Mouse (Mus musculus): ENCODE measurements at regions not wholly inside any gene's neighbourhood (a gene's known extent, or its start where the extent isn't known, plus 50 kb on each side); places are given as distances from the start of the nearest gene placed in this dataset.

DNA sequence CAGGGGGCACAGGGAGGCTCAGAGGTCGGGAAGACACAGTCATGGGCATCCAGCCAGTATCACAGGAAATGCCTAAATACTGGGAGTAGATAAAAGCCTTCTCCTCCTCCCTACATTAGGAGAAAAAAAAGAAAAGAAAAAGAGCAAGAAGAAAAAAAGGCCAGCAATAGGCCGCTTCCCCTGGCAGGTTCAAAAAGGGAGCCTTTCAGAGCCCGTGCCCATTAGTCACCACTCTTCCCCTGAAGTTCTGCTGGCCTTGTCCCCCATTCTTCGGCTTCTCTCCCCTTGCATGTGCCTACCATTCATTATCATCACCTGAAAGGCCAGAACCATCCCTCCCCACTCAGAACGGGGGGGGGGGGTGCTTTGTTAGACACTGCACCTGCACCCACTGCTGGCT is 144.5 kb upstream of the Tbx3 start:
- no peak for DNase-seq

DNA sequence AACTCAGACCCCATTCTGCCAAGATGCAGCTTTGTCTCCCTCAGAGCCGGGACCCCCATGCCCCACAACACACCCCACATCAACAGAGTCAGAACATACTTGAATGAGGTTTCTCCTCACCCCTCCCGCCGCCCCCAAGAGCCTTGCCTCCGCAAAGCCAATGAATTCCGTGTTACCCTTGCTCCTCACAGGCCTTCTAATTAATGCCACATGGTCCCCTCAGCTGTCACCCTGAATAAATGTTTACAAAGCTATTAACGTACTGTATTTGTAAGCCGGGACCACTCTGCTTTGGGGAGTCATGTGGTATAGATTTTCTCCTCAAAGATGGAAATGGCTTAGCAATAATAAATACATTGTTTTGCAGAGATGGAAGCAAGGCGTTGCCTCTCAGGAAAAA is 140.5 kb upstream of the Tbx3 start:
- DNase-seq: no peak

DNA sequence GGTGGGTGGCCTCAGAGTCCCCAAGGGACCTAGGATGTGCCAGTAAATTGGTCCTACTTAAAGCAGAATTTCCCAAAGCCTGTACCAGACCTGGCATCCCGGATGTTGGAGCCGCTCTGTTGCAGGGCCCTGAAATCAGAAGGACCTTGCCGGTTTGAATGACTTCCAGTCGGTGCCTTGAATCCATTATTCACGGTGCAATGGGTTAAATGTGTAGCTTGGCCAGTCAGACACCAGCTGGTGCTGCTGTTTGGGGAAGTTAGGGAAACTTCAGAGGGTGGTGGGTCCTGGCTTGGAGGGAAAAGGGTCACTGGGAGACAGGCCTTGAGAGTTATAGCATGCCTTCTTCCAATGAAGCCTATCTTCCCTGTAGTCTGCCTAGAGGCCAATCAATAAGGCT is 135.5 kb upstream of the Tbx3 start:
- DNase-seq: no peak

DNA sequence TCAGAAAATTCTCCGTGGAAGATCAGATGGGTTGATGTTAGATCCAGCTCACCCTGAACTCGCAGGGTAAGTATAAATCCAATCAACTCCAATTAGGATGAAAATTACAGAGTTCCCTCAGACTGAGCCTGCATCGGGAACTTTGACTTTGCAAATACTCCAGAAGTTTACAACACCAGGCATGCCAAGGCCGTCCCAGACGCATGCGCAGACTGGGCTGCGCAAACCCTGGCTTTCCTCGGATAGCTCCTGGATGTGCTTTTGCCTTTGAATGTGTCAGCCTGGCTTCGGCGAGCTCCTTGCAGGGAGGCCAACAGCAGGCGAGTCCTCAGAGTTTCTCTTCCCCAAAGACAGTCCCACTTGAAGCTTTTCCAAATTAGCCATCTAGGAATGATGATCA is 127.6 kb upstream of the Tbx3 start:
- DNase-seq: no peak

DNA sequence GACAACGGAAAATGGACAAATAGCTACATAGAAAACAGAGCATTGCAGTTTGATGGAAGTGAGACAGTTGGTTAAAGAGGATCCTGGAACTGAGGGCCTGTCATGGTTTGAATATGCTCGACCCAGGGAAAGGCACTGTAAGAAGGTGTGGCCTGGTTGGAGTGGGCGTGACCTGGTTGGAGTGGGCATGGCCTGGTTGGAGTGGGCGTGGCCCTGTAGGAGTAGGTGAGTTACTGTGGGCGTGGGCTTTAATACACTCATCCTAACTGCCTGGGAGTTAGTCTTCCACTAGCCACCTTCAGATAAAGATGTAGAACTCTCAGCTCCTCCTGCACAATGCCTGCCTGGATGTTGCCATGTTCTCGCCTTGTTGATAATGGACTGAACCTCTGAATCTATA is 126.8 kb upstream of the Tbx3 start:
- no peak for DNase-seq

DNA sequence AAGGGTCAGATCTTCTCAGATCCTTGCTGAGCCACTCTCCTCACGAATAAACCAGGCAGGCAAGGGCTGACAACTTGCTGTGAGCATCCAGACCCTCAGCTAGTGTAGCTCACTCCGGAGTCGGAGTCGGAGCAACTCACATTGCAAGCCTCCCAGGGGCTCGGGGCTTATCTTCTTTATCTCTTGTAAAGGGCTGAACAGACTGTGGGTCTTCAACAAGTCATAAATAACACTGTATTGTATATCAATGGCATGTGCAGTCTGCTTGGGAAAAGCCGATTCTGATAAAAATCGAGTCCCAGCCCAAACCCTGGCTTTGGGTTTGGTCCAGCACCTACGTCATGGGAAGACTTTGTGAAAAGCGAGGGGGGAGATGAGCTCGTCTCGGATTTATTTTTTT is 125.8 kb upstream of the Tbx3 start:
- no peak for DNase-seq

DNA sequence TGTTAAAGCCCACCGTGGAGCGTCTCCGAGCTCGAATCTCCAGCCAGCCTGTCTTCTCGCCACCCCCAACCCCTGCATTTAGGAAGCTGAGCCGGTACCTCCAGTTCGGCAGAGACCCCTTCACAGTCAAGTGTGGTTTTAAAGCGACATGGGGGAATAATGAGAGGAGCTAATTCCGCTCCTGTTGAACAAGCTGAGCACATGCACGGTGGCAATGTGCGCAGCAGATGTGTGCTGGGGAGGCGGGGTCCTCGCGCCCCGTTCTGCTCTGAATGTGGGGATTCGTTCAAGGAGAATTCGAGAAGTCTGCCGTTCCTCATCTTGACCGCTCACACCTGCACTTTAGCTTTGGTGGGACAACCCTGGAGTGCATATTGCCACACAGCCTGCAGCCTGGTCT is 123.4 kb upstream of the Tbx3 start:
- DNase-seq: no peak

DNA sequence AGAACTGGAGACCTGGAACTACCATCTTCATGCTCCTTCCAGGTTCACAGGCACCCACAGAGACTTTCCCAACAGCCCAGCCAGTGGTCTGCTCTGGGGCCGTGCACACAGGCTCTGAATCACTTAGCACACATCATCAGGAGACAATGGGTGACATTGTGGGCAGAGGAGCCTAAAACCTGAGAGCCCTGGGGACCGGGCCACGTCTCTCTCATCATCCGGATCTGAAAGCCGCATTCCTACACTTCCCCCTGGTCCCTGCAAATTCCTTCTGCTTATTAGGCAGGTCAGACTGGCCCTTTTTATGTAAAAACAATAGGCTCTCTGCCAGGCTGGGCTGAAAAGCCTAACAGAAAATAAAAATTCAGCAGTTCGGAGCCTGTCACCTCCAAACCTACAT is 119.6 kb upstream of the Tbx3 start:
- DNase-seq: no peak

DNA sequence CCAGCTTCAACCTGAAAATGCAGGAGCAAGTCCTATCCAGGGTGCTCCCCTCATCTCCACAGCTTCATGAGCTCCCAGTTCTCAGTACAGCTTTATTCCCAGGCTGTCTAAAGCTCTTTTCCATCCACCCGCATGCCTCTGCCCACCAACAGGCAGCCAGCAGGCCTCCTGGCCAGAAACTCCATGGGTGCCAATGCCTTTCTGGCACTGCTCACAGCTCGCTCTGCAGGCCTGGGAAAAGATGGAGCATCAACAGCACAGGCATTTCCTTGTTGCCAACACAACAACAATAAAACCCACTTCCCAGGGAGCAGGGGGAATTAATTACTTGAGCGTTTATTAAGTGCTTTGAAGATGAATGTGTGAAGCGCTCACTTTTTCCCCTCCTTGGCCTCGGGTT is 117.0 kb upstream of the Tbx3 start:
- peak in 1 of 2 experiments; percentile 27 for DNase-seq

DNA sequence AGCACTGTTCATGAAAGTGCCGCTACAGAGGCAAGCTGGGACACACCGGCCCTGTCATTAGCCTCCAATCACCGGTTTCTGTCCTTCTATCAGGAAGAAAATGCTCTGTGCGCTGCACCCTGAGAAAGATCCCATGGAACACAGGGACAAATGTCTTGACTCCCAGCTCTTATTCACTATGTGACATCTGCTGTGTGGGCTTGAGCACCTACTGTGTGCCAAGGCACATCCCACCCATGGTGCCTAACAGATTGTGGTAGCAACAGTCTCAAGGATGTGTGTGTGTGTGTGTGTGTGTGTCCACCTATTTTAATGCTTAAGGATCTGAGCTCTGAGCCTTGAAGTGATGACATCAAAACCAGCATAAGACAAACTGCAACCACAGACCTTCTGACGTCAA is 113.4 kb upstream of the Tbx3 start:
- no peak for DNase-seq

DNA sequence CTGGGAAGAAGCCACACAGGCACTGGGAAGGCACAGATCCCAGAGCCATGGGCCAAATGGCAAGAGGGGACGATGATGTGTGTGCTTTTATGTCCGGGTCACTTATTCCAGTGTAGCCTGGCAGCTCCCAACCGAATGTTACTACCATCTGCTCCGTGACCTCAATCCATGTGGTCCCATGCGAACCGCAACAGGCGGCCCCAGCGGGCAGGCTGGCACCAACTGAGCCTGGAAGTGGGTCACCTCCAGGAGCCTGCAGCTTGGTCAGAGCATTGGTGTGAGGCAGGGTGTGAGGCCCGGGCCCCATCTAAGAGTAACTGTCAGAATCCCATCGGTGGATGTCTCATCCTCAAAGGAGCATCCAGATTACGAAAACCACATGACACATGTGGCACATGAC is 110.8 kb upstream of the Tbx3 start:
- peak; percentile 27 to 35 for DNase-seq

DNA sequence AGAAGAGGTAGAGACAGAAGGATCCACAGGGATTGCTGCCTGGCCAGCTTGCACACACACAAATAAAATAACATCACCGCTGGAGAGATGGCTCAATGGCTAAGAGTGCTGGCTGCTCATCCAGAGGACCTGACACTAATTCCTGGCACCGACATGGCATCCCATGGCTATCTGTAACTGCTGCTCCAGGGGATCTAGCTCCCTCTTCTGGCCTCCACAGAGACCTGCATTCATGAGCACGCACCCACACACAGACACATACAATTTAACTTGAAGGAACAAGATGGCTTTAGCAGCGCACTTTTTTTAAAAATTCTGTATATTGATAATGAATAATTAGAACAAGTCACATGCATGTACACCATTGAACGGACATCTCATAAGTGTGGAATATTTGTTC is 110.1 kb upstream of the Tbx3 start:
- no peak for DNase-seq

DNA sequence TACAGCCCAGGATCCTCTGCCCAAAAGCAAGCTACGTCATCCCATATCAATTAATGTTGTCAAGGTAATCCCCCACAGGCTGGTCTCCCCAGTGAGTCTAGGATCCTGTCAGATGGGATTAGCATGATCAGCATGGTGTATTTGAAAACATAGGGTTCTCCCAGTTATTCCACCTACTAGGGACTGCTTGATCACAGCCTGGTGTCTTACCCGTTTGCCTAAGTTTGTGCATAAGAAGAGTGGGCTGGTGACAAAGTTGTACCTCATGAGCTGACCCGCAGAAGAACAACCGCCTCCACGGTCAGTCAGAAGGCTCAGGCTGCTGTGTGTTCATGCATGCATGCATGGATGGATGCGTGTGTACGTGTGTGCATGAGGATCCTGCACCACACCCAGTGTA is 108.9 kb upstream of the Tbx3 start:
- DNase-seq: no peak

DNA sequence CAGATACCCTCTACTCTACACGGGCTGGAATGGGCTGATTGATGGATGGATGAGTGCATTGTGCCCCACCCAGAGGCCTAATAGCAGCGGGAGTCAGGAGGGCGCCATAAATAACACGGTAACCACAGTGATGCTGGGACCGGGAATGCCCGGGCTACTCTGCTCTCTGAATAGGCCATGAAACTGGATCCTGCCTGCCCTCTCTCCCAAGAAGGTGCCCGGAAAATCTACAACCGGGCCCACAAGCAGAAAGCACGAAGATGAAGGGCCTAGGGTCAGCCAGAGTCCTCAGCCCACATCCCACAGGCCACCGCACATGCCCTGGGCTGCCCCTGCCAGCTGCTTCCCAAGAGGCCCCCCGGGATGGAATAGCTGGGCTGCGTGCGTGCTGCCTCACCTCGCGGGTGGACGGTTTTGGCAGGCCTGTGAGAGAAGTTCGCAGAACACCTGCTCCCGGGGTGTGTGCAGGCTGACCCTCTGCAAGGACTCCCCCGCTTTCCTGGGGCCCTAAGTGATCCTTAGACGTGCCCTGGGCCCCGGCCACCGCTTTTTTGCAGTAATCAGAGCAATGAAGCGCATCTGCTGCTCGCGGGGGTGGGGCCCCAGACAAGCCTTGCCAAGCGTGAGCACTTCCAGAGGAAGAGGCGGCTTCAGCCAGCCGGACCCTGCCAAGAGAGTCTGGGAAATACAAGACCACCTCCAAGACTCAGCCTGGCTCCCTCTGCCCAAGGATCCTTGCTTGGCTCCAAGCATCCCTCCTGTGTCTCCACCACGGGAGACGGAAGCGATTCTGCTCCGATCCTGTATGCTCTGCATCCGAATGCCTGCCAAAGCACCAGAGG is 106.7 kb upstream of the Tbx3 start:
- peak; percentile 21 to 24 for DNase-seq

DNA sequence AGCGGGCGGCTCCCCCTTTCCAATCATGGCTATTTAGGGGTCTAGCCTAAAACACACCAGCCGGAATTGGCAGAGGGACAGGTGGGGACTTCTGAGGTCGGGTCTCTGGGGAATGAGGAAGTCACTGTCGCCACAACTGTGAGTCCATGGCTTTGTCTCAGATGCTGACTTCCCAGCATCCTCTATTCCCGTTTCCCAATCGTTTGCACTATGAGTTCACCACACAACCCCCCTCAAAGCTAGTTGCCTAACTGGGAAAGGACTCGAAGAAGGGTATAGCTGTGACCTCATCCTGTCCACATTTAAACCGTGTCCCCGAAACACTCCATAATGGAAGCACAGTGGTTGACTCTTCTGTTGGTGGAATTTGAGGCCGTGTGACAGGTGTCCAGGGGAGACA is 102.8 kb upstream of the Tbx3 start:
- no peak for DNase-seq

DNA sequence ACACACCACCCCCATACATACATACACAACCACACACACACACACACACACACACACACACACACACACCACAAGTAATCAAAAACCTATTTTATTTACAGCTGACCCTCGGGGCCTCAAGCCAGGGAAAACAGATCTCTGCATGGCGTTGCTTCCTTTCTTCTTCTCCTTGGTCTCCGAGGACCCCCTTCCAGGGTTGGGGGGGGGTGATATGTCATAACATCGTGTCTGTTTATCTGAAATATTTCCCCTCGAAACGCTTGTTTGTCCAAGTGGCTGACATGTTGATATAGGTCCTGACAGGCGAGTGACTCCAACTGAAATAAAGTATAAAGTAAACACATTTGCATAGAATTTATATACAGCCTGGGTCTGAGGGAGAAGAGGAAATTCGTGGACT is 100.4 kb upstream of the Tbx3 start:
- DNase-seq: no peak

DNA sequence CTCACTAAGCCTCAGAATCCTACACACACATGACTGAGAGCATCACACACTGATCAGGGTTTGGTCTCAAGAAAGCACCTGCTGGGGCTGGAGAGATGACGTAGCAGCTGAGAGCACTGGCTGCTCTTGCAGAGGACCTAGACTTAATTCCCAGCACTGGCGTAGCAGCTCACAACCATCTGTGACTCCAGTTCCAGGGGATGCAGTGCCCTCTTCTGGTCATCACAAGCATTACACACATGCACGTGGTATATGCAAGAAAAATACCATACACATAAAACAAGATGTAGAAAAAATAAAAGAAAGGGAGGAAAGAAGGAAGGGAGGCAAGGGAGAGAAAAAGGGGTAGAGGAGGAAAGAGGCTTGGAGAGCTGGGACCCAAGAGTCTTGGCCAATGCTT is 98.8 kb upstream of the Tbx3 start:
- DNase-seq: no peak

DNA sequence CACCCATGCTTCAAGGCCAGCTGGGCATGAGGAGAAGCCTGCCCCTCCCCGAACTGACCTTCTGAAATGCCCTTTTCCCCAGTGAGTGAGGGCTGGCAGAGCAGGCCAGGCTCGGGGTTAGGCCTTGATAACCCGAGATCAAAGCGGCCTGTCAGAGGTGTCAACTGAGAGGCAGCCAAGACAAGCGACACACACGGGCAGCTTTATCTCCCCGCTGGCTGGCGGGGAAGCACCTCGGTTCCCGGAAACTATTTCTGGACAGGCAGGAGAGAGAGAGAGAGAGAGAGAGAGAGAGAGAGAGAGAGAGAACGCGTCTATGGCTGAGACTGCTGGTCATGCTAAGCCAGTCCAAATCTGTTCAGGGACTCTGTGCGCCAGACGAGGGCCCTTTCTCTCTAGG is 95.3 kb upstream of the Tbx3 start:
- DNase-seq: no peak

DNA sequence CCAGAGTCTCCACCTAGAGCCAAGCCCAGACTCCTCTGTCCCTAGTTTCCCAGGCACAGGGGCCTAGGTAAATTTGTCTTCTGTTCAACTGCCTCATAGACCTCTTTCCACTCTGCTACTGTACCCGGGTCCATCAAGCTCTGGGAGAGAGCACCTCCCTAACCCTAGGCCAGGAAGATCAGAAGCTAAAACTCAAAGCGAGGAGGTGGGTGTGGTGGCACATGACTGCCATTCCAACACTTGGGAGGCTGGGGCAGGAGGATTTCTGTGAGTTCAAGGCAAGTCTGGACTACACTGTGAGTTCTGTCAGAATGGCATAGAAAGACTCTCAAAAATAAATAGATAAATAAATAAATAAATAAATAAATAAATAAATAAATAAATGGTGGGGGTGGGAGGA is 91.2 kb upstream of the Tbx3 start:
- DNase-seq: no peak

DNA sequence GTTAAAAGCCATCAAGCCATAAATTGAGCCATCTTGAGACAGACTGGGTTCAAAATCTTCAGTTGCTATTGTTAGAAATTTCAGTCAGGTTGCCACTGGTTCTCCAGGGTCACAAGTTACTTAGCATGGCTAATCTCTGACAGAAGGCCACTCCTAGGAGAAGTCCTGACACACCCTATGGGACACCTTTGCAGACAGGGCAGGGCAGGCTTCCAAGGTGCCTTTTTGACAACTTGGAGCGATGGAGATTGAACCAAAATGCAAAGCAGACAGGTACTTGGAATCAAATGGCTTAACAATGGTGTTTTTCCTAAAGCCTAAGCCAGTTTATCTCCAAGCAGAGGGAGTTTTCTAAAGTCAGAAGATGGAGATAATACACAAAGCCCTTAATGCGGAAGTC is 90.7 kb upstream of the Tbx3 start:
- no peak for DNase-seq

DNA sequence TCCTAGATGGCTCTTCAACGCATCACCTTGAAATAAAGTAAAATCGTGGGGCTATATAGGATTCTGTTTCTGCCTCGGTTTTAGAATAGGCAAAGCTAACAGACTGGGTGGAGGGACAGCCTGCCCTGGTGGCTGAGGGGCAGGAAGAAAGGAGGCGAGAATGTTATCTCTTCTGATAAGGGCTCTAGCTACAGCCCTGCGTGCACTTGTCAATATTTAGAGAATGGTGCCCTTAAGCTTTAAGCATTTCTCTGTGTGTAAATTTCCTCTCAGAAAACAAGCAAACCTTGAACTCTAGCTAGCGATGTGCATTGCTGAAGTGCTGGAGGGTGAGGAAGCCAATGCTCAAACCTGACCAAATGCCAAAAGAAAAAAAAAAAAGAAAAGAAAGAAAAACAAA is 90.1 kb upstream of the Tbx3 start:
- DNase-seq: no peak

DNA sequence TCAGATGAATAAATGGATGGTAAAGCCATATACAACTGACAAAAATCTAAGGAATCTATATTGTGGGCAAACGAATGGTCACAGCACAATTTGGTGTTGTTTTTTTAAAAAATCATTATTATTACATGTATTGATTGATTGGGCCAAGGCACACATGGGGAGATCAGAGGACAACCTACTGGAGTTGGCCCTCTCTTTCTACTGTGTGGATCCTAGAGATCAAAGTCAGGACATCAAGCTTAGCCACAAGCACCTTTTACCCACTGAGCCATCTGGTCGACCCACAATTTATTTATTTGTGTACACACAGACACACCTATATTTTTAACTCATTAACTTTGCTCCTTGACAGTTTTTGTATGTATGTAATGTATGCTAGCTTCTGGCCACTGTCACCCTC is 89.7 kb upstream of the Tbx3 start:
- DNase-seq: no peak

DNA sequence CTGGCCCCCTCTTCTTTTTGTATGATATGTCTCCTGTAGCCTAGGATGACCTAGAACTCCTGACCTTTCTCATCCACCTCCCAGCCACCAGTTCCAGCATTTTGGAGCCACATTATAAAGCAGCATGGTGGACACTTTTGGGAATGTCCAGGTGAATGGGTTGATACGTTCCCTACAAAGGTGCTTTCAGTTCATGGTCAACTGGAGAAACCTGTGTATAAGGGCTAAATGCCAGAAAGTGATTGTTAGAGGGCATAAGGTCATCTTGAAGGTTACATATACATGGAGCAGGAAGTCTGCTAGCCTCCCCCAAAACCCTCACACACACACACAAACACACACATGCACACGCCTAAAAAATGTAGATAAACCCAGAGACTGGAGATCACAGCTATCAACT is 86.1 kb upstream of the Tbx3 start:
- no peak for DNase-seq

DNA sequence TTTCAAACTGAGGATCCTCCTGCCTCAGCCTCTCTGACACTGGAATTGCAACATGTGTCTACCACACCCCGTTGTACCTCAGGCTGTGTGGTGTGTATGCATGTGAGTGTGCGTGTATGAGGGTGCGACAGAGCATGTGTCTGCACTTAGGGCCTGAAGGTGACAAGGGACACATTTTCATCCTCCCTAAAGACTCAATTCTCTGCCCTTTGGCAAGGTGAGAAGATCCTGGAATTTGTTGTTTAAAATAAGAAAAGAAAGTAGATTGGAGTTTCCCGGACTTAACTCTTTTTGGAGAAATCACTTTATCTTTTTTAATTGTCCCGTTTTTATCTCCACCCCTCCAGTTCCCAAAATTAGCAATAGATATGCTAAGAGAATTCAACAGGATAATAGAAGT is 85.6 kb upstream of the Tbx3 start:
- DNase-seq: no peak

DNA sequence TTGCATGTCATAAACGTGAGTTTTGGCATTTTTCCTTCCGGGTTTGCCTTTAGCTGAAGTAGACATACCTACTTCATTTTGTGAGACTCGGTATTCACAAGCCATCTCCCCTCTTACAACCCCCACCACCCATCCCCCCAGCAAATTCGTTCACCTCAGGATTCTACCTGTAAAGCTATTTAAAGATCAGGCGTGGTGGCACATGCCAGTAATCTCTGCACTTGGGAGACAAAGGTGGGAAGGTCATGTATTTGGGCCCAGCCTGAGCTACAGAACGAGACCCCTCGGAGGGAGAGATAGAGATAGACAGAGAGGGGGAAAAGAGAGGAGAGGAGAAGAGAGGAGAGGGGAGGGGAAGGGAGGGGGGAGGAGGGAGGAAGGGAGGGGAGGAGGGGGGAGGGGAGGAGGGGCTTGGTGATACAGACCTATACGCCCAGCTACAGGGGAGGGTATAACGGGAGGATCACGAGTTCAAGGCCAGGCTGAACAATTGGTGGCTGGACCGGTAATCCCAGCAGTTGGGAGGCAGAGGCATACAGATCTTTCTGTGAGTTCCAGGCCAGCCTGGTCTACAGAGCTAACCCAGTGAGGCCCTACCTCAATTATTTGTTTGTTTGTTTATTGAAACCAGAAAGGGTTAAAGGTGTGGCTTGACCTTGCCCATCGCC is 83.9 kb upstream of the Tbx3 start:
- DNase-seq: no peak

All from cerebellum, postnatal 14 days (tissue).